Mouse (Mus musculus): ENCODE data around the gene Grasp.

DNA sequence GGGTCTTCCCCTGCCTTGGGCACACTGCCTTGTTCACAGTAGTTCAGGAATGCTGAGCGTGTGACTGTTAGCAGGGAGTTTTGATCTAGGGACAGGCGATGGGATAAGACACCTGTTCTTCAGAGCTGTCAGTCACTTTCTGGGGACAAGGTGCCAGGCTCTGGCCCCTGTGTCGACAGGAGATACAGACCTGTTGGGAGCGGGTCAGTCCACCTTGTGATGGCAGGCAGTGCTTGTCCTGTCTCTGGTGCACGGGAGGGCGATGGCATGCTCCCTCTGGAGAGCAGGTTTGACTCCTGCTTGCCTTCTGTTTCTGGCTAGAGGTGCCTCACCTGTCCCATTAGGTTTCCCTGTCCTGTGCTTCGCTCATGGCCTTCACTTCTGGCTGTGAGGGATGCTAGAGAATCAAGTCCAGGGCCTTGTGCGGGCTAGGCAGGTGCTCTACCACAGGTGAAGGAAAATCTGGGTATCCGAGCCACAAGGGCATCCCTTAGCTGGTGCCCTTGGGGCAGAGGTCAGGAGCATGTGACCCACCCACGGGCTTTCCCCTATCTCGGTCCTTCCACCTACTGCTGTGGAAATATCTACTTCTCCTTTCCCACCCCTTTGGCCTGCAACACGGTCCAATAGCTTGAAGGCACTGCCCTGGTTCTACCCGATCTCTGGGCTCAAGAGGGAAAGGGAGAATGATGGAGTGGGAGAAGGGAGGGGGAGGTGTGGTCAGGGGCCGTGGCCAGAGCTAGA is 32.6 kb downstream of the Grasp start:
- no peak for TF ChIP-seq POLR2A (IDR thresholded peaks at IDR 0.05; ENCODE audit: extremely low read depth, insufficient read depth, low read length)
- no peak for TF ChIP-seq CTCF (IDR thresholded peaks at IDR 0.05; ENCODE audit: extremely low read depth, insufficient read depth, low read length)

Data from cortical plate, adult 2 months (tissue).